Mouse (Mus musculus) adrenal gland, postnatal 25 days (tissue): ENCODE data around the gene Nceh1. TPM values are rescaled to one million over a fixed set of nuclear protein-coding genes. Genes with fewer than 3 reads are reported as not detected.

ENCODE experiments used
- DNase-seq: peaks from one replicate; pipeline ENCODE4 v3.0.0; 2021; ENCODE audit warnings: mixed read lengths
- total RNA-seq: library from RNA; stranded (reverse); gene quantifications from 2 replicates; pipeline ENCODE4 v1.2.3, GENCODE M21; 2021

Nceh1 gene
- total RNA-seq, 1 experiment from 2014 or later: 228 TPM

DNA sequence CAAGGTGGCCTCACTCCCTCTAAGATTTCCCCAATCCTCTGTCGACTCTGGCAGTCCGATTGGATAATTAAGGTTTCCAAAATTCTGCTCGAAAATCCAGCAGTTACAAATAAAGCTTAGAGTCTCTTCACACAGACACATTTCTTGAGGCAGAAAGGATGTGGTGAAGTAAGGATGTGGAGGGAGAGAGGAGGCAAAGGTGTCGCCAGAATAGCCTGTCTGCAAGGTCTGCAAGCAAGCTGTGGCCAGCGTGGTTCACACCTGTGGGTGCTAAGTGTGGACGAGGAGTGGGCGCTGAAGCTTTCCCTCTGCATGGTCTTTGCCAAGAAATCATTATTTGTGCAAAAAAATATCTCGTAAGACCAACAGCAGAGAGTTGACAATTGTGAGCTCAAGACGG is 139.8 kb downstream of the Nceh1 start:
- no peak for DNase-seq

DNA sequence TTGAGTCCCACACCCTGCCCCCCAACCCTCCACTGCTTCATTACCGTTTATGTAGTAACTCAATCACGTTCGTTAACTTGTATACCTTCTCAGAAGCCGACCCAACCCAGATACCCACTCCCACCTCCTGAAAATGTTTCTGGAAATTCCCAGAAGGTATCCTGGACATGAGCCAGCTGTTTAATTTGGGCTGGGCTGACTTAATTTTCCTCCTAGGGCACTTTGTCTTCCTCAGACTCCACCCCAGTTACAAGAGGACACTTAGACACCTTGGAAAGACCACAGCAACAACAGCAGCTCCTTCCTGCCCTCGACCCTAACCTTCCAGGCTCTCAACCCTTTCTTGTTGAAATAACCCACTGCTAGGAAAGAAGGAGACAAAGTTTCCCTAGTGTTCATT is 140.8 kb downstream of the Nceh1 start:
- no peak for DNase-seq

DNA sequence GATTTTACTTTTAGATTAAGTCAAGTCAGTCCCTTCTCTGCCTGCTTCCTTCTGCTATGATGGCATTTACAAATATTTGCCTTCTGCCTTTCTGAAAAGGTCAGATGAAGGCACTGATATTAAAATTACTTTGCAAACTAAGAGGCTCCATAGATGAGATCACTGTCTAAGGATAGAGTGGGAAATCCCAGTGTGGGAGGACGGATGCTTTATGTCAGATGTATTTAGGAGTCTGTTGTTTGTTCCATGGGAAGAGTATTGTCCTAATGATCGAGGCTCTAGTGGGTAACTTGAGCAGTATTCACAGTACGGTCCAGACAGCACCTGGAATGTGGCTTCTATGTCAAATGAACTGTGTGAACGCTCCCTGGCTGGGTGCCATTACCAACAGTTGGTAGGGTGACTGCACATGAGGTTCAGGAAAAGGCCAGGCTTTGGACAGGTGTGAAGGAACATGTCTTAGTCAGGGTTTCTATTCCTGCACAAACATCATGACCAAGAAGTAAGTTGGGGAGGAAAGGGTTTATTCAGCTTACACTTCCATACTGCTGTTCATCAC is 143.9 kb downstream of the Nceh1 start:
- DNase-seq: no peak

DNA sequence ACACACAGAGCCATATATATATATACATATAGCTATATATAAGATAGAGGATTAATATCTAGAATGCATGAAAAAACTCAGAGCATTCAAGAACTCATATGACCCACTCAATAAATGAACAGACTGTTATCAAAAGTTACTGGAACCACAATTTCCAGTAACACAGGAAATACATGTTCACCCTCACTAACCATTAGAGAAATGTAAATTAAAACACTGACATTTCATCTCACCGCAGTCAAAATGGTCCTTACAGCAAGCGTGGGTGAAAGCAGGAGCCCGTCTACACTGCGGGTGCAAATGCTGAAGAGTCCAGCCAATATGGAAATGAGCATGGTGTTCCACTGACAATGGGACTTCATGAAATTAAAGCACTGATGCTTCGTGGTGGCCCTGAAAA is 147.9 kb downstream of the Nceh1 start:
- no peak for DNase-seq

Other genes starting within 250 kb of the Nceh1 start
- gene Ect2, start 29.1 kb upstream of the Nceh1 start, total RNA-seq: 8.7 and 16.0 TPM in 2 replicates
- gene Tnfsf10, start 134.1 kb downstream of the Nceh1 start, total RNA-seq: 10.8 and 11.3 TPM in 2 replicates
- gene Ghsr, start 188.4 kb downstream of the Nceh1 start, total RNA-seq: not detected in 2 replicates